Mouse (Mus musculus): ENCODE results near the gene Acin1. TPM values are rescaled to one million over a fixed set of nuclear protein-coding genes. Genes with fewer than 3 reads are reported as not detected.
A peak's percentile ranks its signal among the peaks of the same experiment; 100 is the strongest.

Gene Acin1
- polyA plus RNA-seq, 1 experiment from 2014 or later = 120 TPM

- H3K9me3 ChIP-seq (ENCODE audit: low read depth, low read length) = no peaks in the 10 kb centered on the region
- DNase-seq (peak; percentile 59), ATAC-seq (ENCODE audit: insufficient read depth) (no peak)
- 57% methylated on average over 8 of the region's 8 CpGs for WGBS
- H3K4me2 ChIP-seq = no peak overlapping the region
- H3K4me1 ChIP-seq (ENCODE audit: insufficient read depth) = peaks cover 5% of the 10 kb centered on the region
- H3K4me3 ChIP-seq (ENCODE audit: low read depth, low read length) = no peak overlapping the region
- no peaks in the 10 kb centered on the region for H3K27me3 ChIP-seq (ENCODE audit: insufficient read depth, low read length)
- no peak overlapping the region for H3K9ac ChIP-seq
- peak; percentile 91 for TF ChIP-seq CTCF (IDR thresholded peaks at IDR 0.05; ENCODE audit: low read depth)
- H3K27ac ChIP-seq (ENCODE audit: low read depth) = no peak overlapping the region
- H3K36me3 ChIP-seq (ENCODE audit: insufficient read depth) = peaks cover 64% of the 10 kb centered on the region
These were observed 49.8 kb downstream of the Acin1 start for GRCm38 (mm10) chr14:54636954-54637353.

DNA sequence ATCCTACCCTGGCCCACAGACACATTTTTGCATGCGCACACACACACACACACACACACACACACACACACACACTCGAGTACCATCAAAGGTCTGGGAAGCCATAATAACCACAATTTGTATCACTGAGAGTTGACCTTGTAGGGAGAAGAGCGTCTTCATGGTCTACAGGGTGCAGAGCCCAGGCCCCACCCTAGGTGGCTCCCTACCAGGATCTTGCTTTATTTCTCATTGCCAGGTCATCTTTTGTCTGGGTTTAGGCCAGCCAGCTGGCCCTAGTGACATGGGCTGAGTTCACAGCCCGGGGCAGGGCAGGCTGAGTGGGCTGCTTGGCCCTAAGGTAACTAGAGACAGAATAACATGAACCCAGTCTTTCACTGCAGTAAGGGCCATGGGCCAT lies 52.5 kb downstream of the Acin1 start:
- ATAC-seq (ENCODE audit: insufficient read depth) (no peak), DNase-seq (no peak)
- H3K9ac ChIP-seq = no peak overlapping the region
- H3K27me3 ChIP-seq (ENCODE audit: insufficient read depth, low read length) = no peaks in the 10 kb centered on the region
- no peak overlapping the region for H3K27ac ChIP-seq (ENCODE audit: low read depth)
- peak; percentile 14; the same call in 1 of the 2 replicates for TF ChIP-seq CTCF (IDR thresholded peaks at IDR 0.05; ENCODE audit: low read depth)
- no peaks in the 10 kb centered on the region for H3K4me1 ChIP-seq (ENCODE audit: insufficient read depth)
- 86% methylated on average over 4 of the region's 4 CpGs for WGBS
- H3K4me3 ChIP-seq (ENCODE audit: low read depth, low read length) = no peak overlapping the region
- no peaks in the 10 kb centered on the region for H3K9me3 ChIP-seq (ENCODE audit: low read depth, low read length)
- H3K4me2 ChIP-seq = no peak overlapping the region
- peaks cover 79% of the 10 kb centered on the region for H3K36me3 ChIP-seq (ENCODE audit: insufficient read depth)

GRCm38 (mm10) chr14:54632252-54632651 lies 54.5 kb downstream of the Acin1 start:
- ATAC-seq (ENCODE audit: insufficient read depth) = no peak
- whole genome bisulfite sequencing = 86% methylated on average over 25 of the region's 37 CpGs
- DNase-seq = no peak
- Histone ChIP-seq H3K27me3 (ENCODE audit: insufficient read depth, low read length) (no peaks in the 10 kb centered on the region), H3K27ac (ENCODE audit: low read depth) (no peak overlapping the region), H3K4me2 (no peak overlapping the region), H3K4me1 (ENCODE audit: insufficient read depth) (no peaks in the 10 kb centered on the region), H3K36me3 (ENCODE audit: insufficient read depth) (peaks cover 61% of the 10 kb centered on the region), H3K4me3 (ENCODE audit: low read depth, low read length) (no peak overlapping the region), H3K9ac (no peak overlapping the region), H3K9me3 (ENCODE audit: low read depth, low read length) (no peaks in the 10 kb centered on the region)
- no peak for TF ChIP-seq CTCF (IDR thresholded peaks at IDR 0.05; ENCODE audit: low read depth)

- Histone ChIP-seq H3K9ac (no peak overlapping the region), H3K4me3 (ENCODE audit: low read depth, low read length) (no peak overlapping the region), H3K4me1 (ENCODE audit: insufficient read depth) (no peaks in the 10 kb centered on the region), H3K9me3 (ENCODE audit: low read depth, low read length) (no peaks in the 10 kb centered on the region), H3K27ac (ENCODE audit: low read depth) (no peak overlapping the region), H3K36me3 (ENCODE audit: insufficient read depth) (peaks cover 51% of the 10 kb centered on the region), H3K4me2 (no peak overlapping the region), H3K27me3 (ENCODE audit: insufficient read depth, low read length) (no peaks in the 10 kb centered on the region)
- DNase-seq = no peak
- WGBS = 62% methylated on average over 4 of the region's 4 CpGs
- TF ChIP-seq CTCF (IDR thresholded peaks at IDR 0.05; ENCODE audit: low read depth) = no peak
- ATAC-seq (ENCODE audit: insufficient read depth) = no peak
These were observed 55.5 kb downstream of the Acin1 start for GRCm38 (mm10) chr14:54631240-54631599.

DNA sequence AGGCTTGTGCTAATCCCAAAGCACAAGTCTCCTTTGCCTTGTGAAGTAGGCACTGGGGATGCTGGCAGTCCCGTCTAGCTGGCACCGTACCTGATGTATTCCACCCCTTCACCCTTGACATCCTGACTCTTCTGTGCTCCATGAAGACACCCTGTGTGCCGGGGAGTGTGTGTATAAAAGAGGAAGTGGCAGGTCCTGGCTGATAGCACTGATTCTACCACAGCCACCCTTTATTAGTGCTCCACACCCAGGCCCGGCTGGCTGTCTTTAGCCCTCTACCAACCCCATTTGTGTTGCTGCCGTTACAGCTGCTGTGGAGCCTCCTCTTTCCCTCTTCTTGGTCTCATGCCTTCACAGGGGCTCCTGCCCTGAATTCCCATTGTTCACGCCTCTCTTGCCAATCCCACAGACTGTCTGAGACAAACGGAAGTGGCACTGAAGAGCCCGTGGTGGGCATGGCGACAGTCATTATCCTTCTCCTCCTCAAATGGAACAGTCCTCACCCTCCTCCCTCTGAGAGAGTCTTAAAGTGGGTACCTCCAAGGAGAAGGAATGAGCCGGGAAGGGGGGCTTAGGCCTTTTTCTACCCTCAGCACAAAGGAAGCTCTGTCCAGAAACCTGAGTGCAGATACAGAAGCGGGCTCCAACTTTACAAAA lies 56.0 kb downstream of the Acin1 start:
- no peak for ATAC-seq (ENCODE audit: insufficient read depth)
- Histone ChIP-seq H3K36me3 (ENCODE audit: insufficient read depth) (peaks cover 47% of the 10 kb centered on the region), H3K4me3 (ENCODE audit: low read depth, low read length) (no peak overlapping the region), H3K27ac (ENCODE audit: low read depth) (no peak overlapping the region), H3K27me3 (ENCODE audit: insufficient read depth, low read length) (no peaks in the 10 kb centered on the region), H3K9me3 (ENCODE audit: low read depth, low read length) (no peaks in the 10 kb centered on the region), H3K4me2 (no peak overlapping the region), H3K4me1 (ENCODE audit: insufficient read depth) (no peaks in the 10 kb centered on the region), H3K9ac (no peak overlapping the region)
- 75% methylated on average over 11 of the region's 11 CpGs for whole genome bisulfite sequencing
- no peak for TF ChIP-seq CTCF (IDR thresholded peaks at IDR 0.05; ENCODE audit: low read depth)
- DNase-seq = no peak

DNA sequence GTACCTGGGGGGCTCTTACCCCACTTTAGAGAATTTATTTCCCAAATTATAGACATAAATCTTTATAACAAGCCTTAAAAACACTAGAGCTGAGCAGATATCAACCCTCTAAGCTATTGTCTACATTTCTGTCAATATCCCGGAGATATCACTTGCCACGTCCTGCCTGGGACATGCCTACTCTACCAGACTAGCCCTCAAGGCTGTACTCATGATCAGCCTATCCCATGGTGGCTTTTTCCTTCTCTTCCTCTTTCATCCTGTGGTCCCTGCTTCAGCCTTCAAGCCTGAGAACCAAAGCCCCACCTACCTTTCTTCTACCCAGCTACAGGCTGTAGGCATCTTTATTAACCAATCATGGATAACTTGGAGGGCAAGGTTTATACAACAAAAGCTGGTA lies 56.9 kb downstream of the Acin1 start:
- Histone ChIP-seq H3K9ac (no peak overlapping the region), H3K27ac (ENCODE audit: low read depth) (no peak overlapping the region), H3K4me1 (ENCODE audit: insufficient read depth) (no peaks in the 10 kb centered on the region), H3K36me3 (ENCODE audit: insufficient read depth) (peaks cover 46% of the 10 kb centered on the region), H3K27me3 (ENCODE audit: insufficient read depth, low read length) (no peaks in the 10 kb centered on the region), H3K4me3 (ENCODE audit: low read depth, low read length) (no peak overlapping the region), H3K9me3 (ENCODE audit: low read depth, low read length) (no peaks in the 10 kb centered on the region), H3K4me2 (no peak overlapping the region)
- TF ChIP-seq CTCF (IDR thresholded peaks at IDR 0.05; ENCODE audit: low read depth) = no peak
- ATAC-seq (ENCODE audit: insufficient read depth) (no peak), DNase-seq (no peak)
- WGBS = 77% methylated on average over 2 of the region's 2 CpGs

- no peaks in the 10 kb centered on the region for H3K4me1 ChIP-seq (ENCODE audit: insufficient read depth)
- WGBS = 68% methylated on average over 5 of the region's 5 CpGs
- TF ChIP-seq CTCF (IDR thresholded peaks at IDR 0.05; ENCODE audit: low read depth) = no peak
- H3K9ac ChIP-seq = no peak overlapping the region
- H3K9me3 ChIP-seq (ENCODE audit: low read depth, low read length) = no peaks in the 10 kb centered on the region
- H3K4me3 ChIP-seq (ENCODE audit: low read depth, low read length) = no peak overlapping the region
- ATAC-seq (ENCODE audit: insufficient read depth) (no peak), DNase-seq (no peak)
- 0 out of 2 replicates have a peak overlapping the region, but pooled peaks have one; percentile 18 for H3K27ac ChIP-seq (ENCODE audit: low read depth)
- H3K27me3 ChIP-seq (ENCODE audit: insufficient read depth, low read length) = no peaks in the 10 kb centered on the region
- peaks cover 30% of the 10 kb centered on the region for H3K36me3 ChIP-seq (ENCODE audit: insufficient read depth)
- no peak overlapping the region for H3K4me2 ChIP-seq
These were observed 58.6 kb downstream of the Acin1 start for GRCm38 (mm10) chr14:54628103-54628502.
